Mouse (Mus musculus) intestine, embryonic 14.5 days (tissue): ENCODE results near the gene Ccdc28b. TPM values are rescaled to one million over a fixed set of nuclear protein-coding genes. Genes with fewer than 3 reads are reported as not detected.

Experiments
- ATAC-seq: fragments of 200-750 bp; cut with Nextera tagmentation; replicated peaks from 2 replicates; pipeline ENCODE4 v1.8.0; 2017; ENCODE audit warnings: low read depth, moderate number of reproducible peaks, moderate TSS enrichment, moderate library complexity; ENCODE audit not compliant: low FRiP score, low TSS enrichment
- DNase-seq: peaks from one replicate; pipeline ENCODE4 v3.0.0-alpha.2; 2018; ENCODE audit warnings: low spot score
- H3K27ac ChIP-seq: fragments of 300-500 bp; sonication (generic); 2 replicates; pipeline ENCODE4 v1.5.1; 2014; ENCODE audit warnings: low read depth, mild to moderate bottlenecking, control low read depth
- H3K27me3 ChIP-seq: fragments of 300-500 bp; sonication (generic); replicated peaks from 2 replicates; pipeline ENCODE4 v1.6.1; 2014; ENCODE audit warnings: low read length, control low read depth; ENCODE audit not compliant: control insufficient read depth, insufficient read depth
- H3K36me3 ChIP-seq: fragments of 300-500 bp; sonication (generic); 2 replicates; pipeline ENCODE4 v1.6.1; 2014; ENCODE audit warnings: low read length, control low read depth; ENCODE audit not compliant: control insufficient read depth, insufficient read depth
- H3K4me1 ChIP-seq: fragments of 300-500 bp; sonication (generic); replicated peaks from 2 replicates; pipeline ENCODE4 v1.6.1; 2014; ENCODE audit warnings: low read length, control low read depth, mixed read lengths; ENCODE audit not compliant: control insufficient read depth, insufficient read depth
- H3K4me2 ChIP-seq: fragments of 300-500 bp; sonication (generic); 2 replicates; pipeline ENCODE4 v1.6.1; 2014; ENCODE audit warnings: low read length
- H3K4me3 ChIP-seq: fragments of 300-500 bp; sonication (generic); 2 replicates; pipeline ENCODE4 v1.5.1; 2014; ENCODE audit warnings: low read depth, low read length, control low read depth, mixed read lengths
- H3K9ac ChIP-seq: fragments of 300-500 bp; sonication (generic); 2 replicates; pipeline ENCODE4 v1.6.1; 2014; ENCODE audit warnings: mild to moderate bottlenecking, low read length
- H3K9me3 ChIP-seq: fragments of 300-500 bp; sonication (generic); 2 replicates; pipeline ENCODE4 v1.6.1; 2016; ENCODE audit warnings: low read length, control low read depth; ENCODE audit not compliant: control insufficient read depth
- WGBS: fragments of 180-500 bp; shearing (Covaris S2); extraction: QIAGEN DNeasy Blood & Tissue Kit; methylation state at CpG from one replicate; pipeline ENCODE4 v1.1.7; 2014; 5-methylcytosine and 5-hydroxymethylcytosine counted together
- polyA plus RNA-seq: library from polyadenylated mRNA; unstranded; fragments of >200 nt; fragmentation: Nextera tagmentation; extraction: Ambion mirVana; gene quantifications from 2 replicates; pipeline ENCODE4 v1.2.1, GENCODE M21; 2014

Gene Ccdc28b
- polyA plus RNA-seq, 1 experiment from 2014 or later: 43.1 TPM

- H3K4me2 ChIP-seq: no peak overlapping the region
- 95% methylated on average over 4 of the region's 4 CpGs for WGBS
- ATAC-seq (no peak), DNase-seq (no peak)
- H3K9me3 ChIP-seq: no peaks in the 10 kb centered on the region
- no peak overlapping the region for H3K27ac ChIP-seq
- no peaks in the 10 kb centered on the region for H3K27me3 ChIP-seq
- H3K9ac ChIP-seq: no peak overlapping the region
- no peak overlapping the region for H3K4me3 ChIP-seq
- H3K4me1 ChIP-seq: no peaks in the 10 kb centered on the region
- H3K36me3 ChIP-seq: no peaks in the 10 kb centered on the region
These were observed 50.7 kb downstream of the Ccdc28b start for GRCm38 (mm10) chr4:129573093-129573370.

GRCm38 (mm10) chr4:129572236-129573092, 51.3 kb downstream of the Ccdc28b start:
- Histone ChIP-seq H3K9me3 (no peaks in the 10 kb centered on the region), H3K27me3 (no peaks in the 10 kb centered on the region), H3K4me1 (no peaks in the 10 kb centered on the region), H3K4me3 (no peak overlapping the region), H3K9ac (no peak overlapping the region), H3K27ac (no peak overlapping the region), H3K4me2 (no peak overlapping the region), H3K36me3 (no peaks in the 10 kb centered on the region)
- DNase-seq (no peak), ATAC-seq (no peak)
- 80% methylated on average over 13 of the region's 13 CpGs for WGBS

GRCm38 (mm10) chr4:129571551-129572084, 52.1 kb downstream of the Ccdc28b start:
- no peak for ATAC-seq

GRCm38 (mm10) chr4:129570028-129570427, 53.7 kb downstream of the Ccdc28b start:
- Histone ChIP-seq H3K27ac (no peak overlapping the region), H3K4me3 (no peak overlapping the region), H3K4me2 (no peak overlapping the region), H3K9me3 (no peaks in the 10 kb centered on the region), H3K27me3 (no peaks in the 10 kb centered on the region), H3K36me3 (no peaks in the 10 kb centered on the region), H3K9ac (no peak overlapping the region), H3K4me1 (no peaks in the 10 kb centered on the region)
- WGBS: 83% methylated on average over 6 of the region's 6 CpGs
- ATAC-seq (no peak), DNase-seq (no peak)

More at GRCm38 (mm10) chr4:129571551-129572084, 52.1 kb downstream of the Ccdc28b start:
- H3K4me2 ChIP-seq: no peak overlapping the region
- DNase-seq: no peak
- no peaks in the 10 kb centered on the region for H3K27me3 ChIP-seq
- no peak overlapping the region for H3K27ac ChIP-seq
- H3K9ac ChIP-seq: no peak overlapping the region
- H3K4me3 ChIP-seq: no peak overlapping the region
- no peaks in the 10 kb centered on the region for H3K4me1 ChIP-seq
- H3K9me3 ChIP-seq: no peaks in the 10 kb centered on the region
- 70% methylated on average over 8 of the region's 8 CpGs for WGBS
- no peaks in the 10 kb centered on the region for H3K36me3 ChIP-seq

Other genes with a start within 250 kb of the Ccdc28b start
- gene Zbtb8a, start 245.8 kb downstream of the Ccdc28b start, polyA plus RNA-seq: 7.6 and 11.1 TPM in 2 replicates
- 1.7 TPM in 2 replicates for gene Zbtb8b, start 183.1 kb downstream of the Ccdc28b start, polyA plus RNA-seq
- 21.8 and 24.6 TPM in 2 replicates for gene Bsdc1, start 162.4 kb downstream of the Ccdc28b start, polyA plus RNA-seq
- gene Tssk3, start 132.9 kb downstream of the Ccdc28b start, polyA plus RNA-seq: not detected in 2 replicates
- 0.47 TPM in 1 of 2 replicates, not detected in the other for gene Fam229a, start 132.8 kb downstream of the Ccdc28b start, polyA plus RNA-seq
- gene Marcksl1, start 110.4 kb downstream of the Ccdc28b start, polyA plus RNA-seq: 595 and 619 TPM in 2 replicates
- 212 and 230 TPM in 2 replicates for gene Hdac1, start 81.2 kb downstream of the Ccdc28b start, polyA plus RNA-seq
- 7.9 and 8.1 TPM in 2 replicates for gene Lck, start 50.3 kb downstream of the Ccdc28b start, polyA plus RNA-seq
- 1.5 and 1.8 TPM in 2 replicates for gene Fam167b, start 45.4 kb downstream of the Ccdc28b start, polyA plus RNA-seq
- gene Eif3i, start 23.3 kb downstream of the Ccdc28b start, polyA plus RNA-seq: 349 and 356 TPM in 2 replicates
- gene Tmem234, start 23.3 kb downstream of the Ccdc28b start, polyA plus RNA-seq: 197 and 212 TPM in 2 replicates
- gene Dcdc2b, start 9.7 kb downstream of the Ccdc28b start, polyA plus RNA-seq: 2.6 and 3.7 TPM in 2 replicates
- gene Iqcc, start 4.8 kb downstream of the Ccdc28b start, polyA plus RNA-seq: 26.2 and 26.4 TPM in 2 replicates
- 81.7 and 92.8 TPM in 2 replicates for gene Txlna, start 17.1 kb upstream of the Ccdc28b start, polyA plus RNA-seq
- gene Kpna6, start 48.8 kb upstream of the Ccdc28b start, polyA plus RNA-seq: 13.3 and 13.4 TPM in 2 replicates
- gene Tmem39b, start 72.9 kb upstream of the Ccdc28b start, polyA plus RNA-seq: 26.6 and 28.9 TPM in 2 replicates
- 96.5 and 106 TPM in 2 replicates for gene Khdrbs1, start 118.4 kb upstream of the Ccdc28b start, polyA plus RNA-seq
- 276 and 279 TPM in 2 replicates for gene Ptp4a2, start 187.3 kb upstream of the Ccdc28b start, polyA plus RNA-seq